Mouse (Mus musculus) lung, postnatal 0 days (tissue): ENCODE data around the gene S100a6. TPM values are rescaled to one million over a fixed set of nuclear protein-coding genes. Genes with fewer than 3 reads are reported as not detected.

Source experiments
- ATAC-seq: fragments of 200-750 bp; cut with Nextera tagmentation; 2 replicates; pipeline ENCODE4 v1.8.0; 2017; ENCODE audit warnings: moderate library complexity
- DNase-seq: peaks from one replicate; pipeline ENCODE4 v3.0.0-alpha.2; 2016; ENCODE audit warnings: low spot score
- H3K27ac ChIP-seq: fragments of 300-500 bp; sonication (generic); 2 replicates; pipeline ENCODE4 v1.5.1; 2014; ENCODE audit warnings: antibody characterized with exemption, mild to moderate bottlenecking, low read length, mixed read lengths
- H3K27me3 ChIP-seq: fragments of 300-500 bp; sonication (generic); replicated peaks from 2 replicates; pipeline ENCODE4 v1.6.1; 2014; ENCODE audit warnings: low read length, mixed read lengths; ENCODE audit not compliant: insufficient read depth
- H3K36me3 ChIP-seq: fragments of 300-500 bp; sonication (generic); 2 replicates; pipeline ENCODE4 v1.6.1; 2014; ENCODE audit warnings: low read length, mixed read lengths; ENCODE audit not compliant: insufficient read depth
- H3K4me1 ChIP-seq: fragments of 300-500 bp; sonication (generic); 2 replicates; pipeline ENCODE4 v1.6.1; 2014; ENCODE audit warnings: antibody characterized with exemption, low read depth, low read length, mixed read lengths; ENCODE audit not compliant: insufficient read depth
- H3K4me2 ChIP-seq: fragments of 300-500 bp; sonication (generic); replicated peaks from 2 replicates; pipeline ENCODE4 v1.6.1; 2014; ENCODE audit warnings: low read depth, mild to moderate bottlenecking, low read length, moderate library complexity, mixed read lengths
- H3K4me3 ChIP-seq: fragments of 300-500 bp; sonication (generic); 2 replicates; pipeline ENCODE4 v1.5.1; 2014; ENCODE audit warnings: low read depth, low read length
- H3K9ac ChIP-seq: fragments of 300-500 bp; sonication (generic); replicated peaks from 2 replicates; pipeline ENCODE4 v1.6.1; 2014; ENCODE audit warnings: low read depth, mild to moderate bottlenecking
- H3K9me3 ChIP-seq: fragments of 300-500 bp; sonication (generic); 2 replicates; pipeline ENCODE4 v1.6.1; 2016; ENCODE audit warnings: low read length, mixed read lengths
- CTCF ChIP-seq: IDR thresholded peaks from 2 replicates; pipeline ENCODE4 v1.5.1; 2016; ENCODE audit warnings: antibody characterized with exemption, mild to moderate bottlenecking
- EP300 ChIP-seq: IDR thresholded peaks from 2 replicates; pipeline ENCODE4 v1.6.1; 2016; ENCODE audit warnings: antibody characterized with exemption, mild to moderate bottlenecking, control low read depth
- WGBS: fragments of 180-500 bp; shearing (Covaris S2); extraction: QIAGEN DNeasy Blood & Tissue Kit; methylation state at CpG from one replicate; pipeline ENCODE4 v1.1.7; 2014; 5-methylcytosine and 5-hydroxymethylcytosine counted together
- polyA plus RNA-seq: library from polyadenylated mRNA; unstranded; fragments of >200 nt; fragmentation: Nextera tagmentation; extraction: Ambion mirVana; gene quantifications from 2 replicates; pipeline ENCODE4 v1.2.1, GENCODE M21; 2015

Gene S100a6
- polyA plus RNA-seq, 1 experiment from 2014 or later = 1,618 TPM

GRCm38 (mm10) chr3:90615415-90615814 is 2.7 kb downstream of the S100a6 start:
- peak; percentile 91 for TF ChIP-seq CTCF
- peak; percentile 71; the same call in 1 of the 2 replicates for TF ChIP-seq EP300
- Histone ChIP-seq H3K9ac (no peak overlapping the region), H3K4me1 (peaks cover 17% of the 10 kb centered on the region), H3K27ac (peak overlapping the region; percentile 76), H3K9me3 (no peaks in the 10 kb centered on the region), H3K36me3 (no peaks in the 10 kb centered on the region), H3K4me3 (no peak overlapping the region), H3K4me2 (peak overlapping the region; percentile 65), H3K27me3 (no peaks in the 10 kb centered on the region)
- DNase-seq = peak; percentile 92
- WGBS = 2% methylated on average over 7 of the region's 7 CpGs
- peak; percentile 81 for ATAC-seq

- H3K27me3 ChIP-seq = no peaks in the 10 kb centered on the region
- H3K36me3 ChIP-seq = no peaks in the 10 kb centered on the region
- WGBS = 46% methylated on average over 1 of the region's 1 CpGs
- H3K9me3 ChIP-seq = no peaks in the 10 kb centered on the region
- TF ChIP-seq EP300 (no peak), CTCF (no peak)
- ATAC-seq = no peak
- no peak overlapping the region for H3K9ac ChIP-seq
- H3K4me3 ChIP-seq = no peak overlapping the region
- H3K27ac ChIP-seq = no peak overlapping the region
- H3K4me1 ChIP-seq = peaks cover 17% of the 10 kb centered on the region
- peak overlapping the region; percentile 65; the same call in 1 of the 2 replicates for H3K4me2 ChIP-seq
- no peak for DNase-seq
These were observed 3.2 kb downstream of the S100a6 start for GRCm38 (mm10) chr3:90615911-90616310.

- ATAC-seq (no peak), DNase-seq (peak; percentile 40)
- no peaks in the 10 kb centered on the region for H3K27me3 ChIP-seq
- H3K27ac ChIP-seq = no peak overlapping the region
- H3K4me3 ChIP-seq = no peak overlapping the region
- no peak overlapping the region for H3K4me2 ChIP-seq
- H3K36me3 ChIP-seq = no peaks in the 10 kb centered on the region
- TF ChIP-seq CTCF (peak; percentile 48), EP300 (no peak)
- H3K4me1 ChIP-seq = peaks cover 16% of the 10 kb centered on the region
- WGBS = 7% methylated on average over 1 of the region's 1 CpGs
- H3K9ac ChIP-seq = no peak overlapping the region
- no peaks in the 10 kb centered on the region for H3K9me3 ChIP-seq
These were observed 4.9 kb downstream of the S100a6 start for GRCm38 (mm10) chr3:90617586-90617985.

- Histone ChIP-seq H3K4me1 (no peaks in the 10 kb centered on the region), H3K4me3 (no peak overlapping the region), H3K4me2 (no peak overlapping the region), H3K9ac (no peak overlapping the region), H3K27me3 (no peaks in the 10 kb centered on the region), H3K9me3 (no peaks in the 10 kb centered on the region), H3K36me3 (no peaks in the 10 kb centered on the region), H3K27ac (no peak overlapping the region)
- 43% methylated on average over 7 of the region's 7 CpGs for WGBS
- DNase-seq = no peak
- no peak for TF ChIP-seq CTCF
- no peak for TF ChIP-seq EP300
- ATAC-seq = no peak
These were observed 8.9 kb downstream of the S100a6 start for GRCm38 (mm10) chr3:90621552-90621951.

- 8% methylated on average over 2 of the region's 2 CpGs for WGBS
- Histone ChIP-seq H3K27ac (no peak overlapping the region), H3K4me2 (no peak overlapping the region), H3K4me1 (no peaks in the 10 kb centered on the region), H3K27me3 (no peaks in the 10 kb centered on the region), H3K4me3 (no peak overlapping the region), H3K9me3 (no peaks in the 10 kb centered on the region), H3K36me3 (no peaks in the 10 kb centered on the region), H3K9ac (no peak overlapping the region)
- TF ChIP-seq EP300 (no peak), CTCF (no peak)
- ATAC-seq (no peak), DNase-seq (peak; percentile 49)
These were observed 10.9 kb downstream of the S100a6 start for GRCm38 (mm10) chr3:90623435-90624071.

GRCm38 (mm10) chr3:90625496-90625895 is 12.8 kb downstream of the S100a6 start:
- ATAC-seq (no peak), DNase-seq (no peak)
- Histone ChIP-seq H3K4me1 (no peaks in the 10 kb centered on the region), H3K9me3 (no peaks in the 10 kb centered on the region), H3K4me2 (no peak overlapping the region), H3K36me3 (no peaks in the 10 kb centered on the region), H3K27ac (no peak overlapping the region), H3K9ac (no peak overlapping the region), H3K27me3 (no peaks in the 10 kb centered on the region), H3K4me3 (no peak overlapping the region)
- no peak for TF ChIP-seq CTCF
- TF ChIP-seq EP300 = no peak
- 74% methylated on average over 5 of the region's 5 CpGs for WGBS
